Mouse (Mus musculus) kidney, embryonic 15.5 days (tissue): ENCODE measurements at regions not wholly inside any gene's neighbourhood (a gene's known extent, or its start where the extent isn't known, plus 50 kb on each side); places are given as distances from the start of the nearest gene placed in this dataset.
A peak's percentile ranks its signal among the peaks of the same experiment; 100 is the strongest.
"Not testable (repeated sequence)": the region's sequence is repeated elsewhere in the genome, so short reads cannot be mapped to it uniquely, and the experiment has no call there.

Experiments used
- ATAC-seq: fragments of 200-750 bp; cut with Nextera tagmentation; replicated peaks from 2 replicates; pipeline ENCODE4 v1.8.0; 2017; ENCODE audit warnings: moderate TSS enrichment; ENCODE audit not compliant: low FRiP score
- H3K27ac ChIP-seq: fragments of 300-500 bp; sonication (generic); 2 replicates; pipeline ENCODE4 v1.5.1; 2015; ENCODE audit warnings: mild to moderate bottlenecking, inconsistent platforms
- H3K27me3 ChIP-seq: fragments of 300-500 bp; sonication (generic); 2 replicates; pipeline ENCODE4 v1.6.1; 2015; ENCODE audit warnings: inconsistent platforms
- H3K36me3 ChIP-seq: fragments of 300-500 bp; sonication (generic); 2 replicates; pipeline ENCODE4 v1.6.1; 2015; ENCODE audit warnings: inconsistent platforms
- H3K4me1 ChIP-seq: fragments of 300-500 bp; sonication (generic); 2 replicates; pipeline ENCODE4 v1.6.1; 2015; ENCODE audit warnings: inconsistent platforms
- H3K4me2 ChIP-seq: fragments of 300-500 bp; sonication (generic); 2 replicates; pipeline ENCODE4 v1.6.1; 2015; ENCODE audit warnings: moderate library complexity, mild to moderate bottlenecking, inconsistent platforms
- H3K4me3 ChIP-seq: fragments of 300-500 bp; sonication (generic); replicated peaks from 2 replicates; pipeline ENCODE4 v1.5.1; 2015; ENCODE audit warnings: mild to moderate bottlenecking, inconsistent platforms
- H3K9ac ChIP-seq: fragments of 300-500 bp; sonication (generic); 2 replicates; pipeline ENCODE4 v1.6.1; 2015; ENCODE audit warnings: mild to moderate bottlenecking, inconsistent platforms
- H3K9me3 ChIP-seq: fragments of 300-500 bp; sonication (generic); replicated peaks from 2 replicates; pipeline ENCODE4 v1.6.1; 2016; ENCODE audit warnings: inconsistent platforms
- WGBS: fragments of 180-500 bp; shearing (Covaris S2); methylation state at CpG from one replicate; pipeline ENCODE4 v1.1.7; 2015; ENCODE audit warnings: mixed read lengths; 5-methylcytosine and 5-hydroxymethylcytosine counted together

DNA sequence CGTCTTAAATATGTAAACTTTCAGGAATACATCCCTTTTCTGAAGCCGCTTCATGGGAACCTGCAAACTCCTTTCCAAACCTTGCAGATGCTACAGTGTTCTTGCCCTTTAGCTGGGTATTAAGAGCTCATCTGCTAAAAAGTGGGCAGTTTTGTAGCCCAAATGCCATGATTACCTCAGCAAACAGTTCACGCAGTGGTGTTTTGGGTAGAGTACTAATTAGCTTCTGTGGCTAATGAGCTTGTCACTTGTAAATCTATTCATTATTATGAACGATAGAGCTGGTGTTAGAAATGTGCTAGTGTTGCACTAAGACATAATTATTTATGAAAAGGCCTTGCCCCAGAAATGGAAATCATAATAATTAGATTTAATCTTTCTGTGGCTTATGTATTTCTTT is 506.1 kb upstream of the Ccng1 start:
- no peak overlapping the region for H3K4me2 ChIP-seq
- no peaks in the 10 kb centered on the region for H3K36me3 ChIP-seq
- H3K4me1 ChIP-seq, result 0 out of 2 replicates have a peak, but pooled peaks cover 3% of the 10 kb centered on the region
- H3K27ac ChIP-seq, result no peak overlapping the region
- no peaks in the 10 kb centered on the region for H3K27me3 ChIP-seq
- H3K9ac ChIP-seq, result no peak overlapping the region
- no peak overlapping the region for H3K4me3 ChIP-seq
- WGBS, result 73% methylated on average over 4 of the region's 4 CpGs
- H3K9me3 ChIP-seq, result no peaks in the 10 kb centered on the region
- ATAC-seq, result no peak

DNA sequence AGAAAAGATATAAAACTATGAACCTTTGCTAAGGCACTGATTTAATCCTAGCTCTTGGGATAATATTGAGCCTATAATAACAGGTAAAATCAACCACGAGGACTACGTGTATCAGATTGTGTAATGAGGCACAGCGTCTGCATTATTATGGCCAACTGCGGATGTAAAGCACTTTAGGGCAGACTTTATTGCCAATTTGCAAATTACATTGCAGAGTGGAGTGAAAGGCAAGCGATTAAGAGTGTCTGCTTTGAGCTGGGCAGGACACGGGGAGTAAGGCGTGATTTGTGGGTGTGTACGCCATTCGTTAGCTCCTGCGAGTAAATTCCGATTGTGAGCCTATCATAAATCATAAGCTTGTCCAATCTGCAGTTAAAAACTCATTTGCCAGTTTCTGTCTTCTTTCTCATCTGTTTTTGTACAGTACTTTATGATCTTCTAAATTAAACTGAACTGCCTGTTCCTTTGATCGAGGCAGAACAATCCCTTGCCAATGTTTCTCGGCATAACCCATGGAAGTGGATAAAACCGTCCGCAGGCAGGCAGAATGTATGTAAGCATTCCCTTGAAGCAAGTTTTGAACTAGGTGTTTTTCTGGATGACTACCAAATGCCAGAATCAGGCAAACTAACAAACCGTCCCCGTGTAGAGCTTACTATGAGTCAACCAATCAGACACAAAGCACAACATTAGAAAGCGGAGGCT is 505.0 kb upstream of the Ccng1 start:
- Histone ChIP-seq H3K9me3 (no peaks in the 10 kb centered on the region), H3K9ac (no peak overlapping the region), H3K27me3 (no peaks in the 10 kb centered on the region), H3K36me3 (no peaks in the 10 kb centered on the region), H3K27ac (no peak overlapping the region), H3K4me2 (peak overlapping the region; percentile 31; the same call in 1 of the 2 replicates), H3K4me1 (0 out of 2 replicates have a peak, but pooled peaks cover 3% of the 10 kb centered on the region), H3K4me3 (no peak overlapping the region)
- ATAC-seq, result no peak
- WGBS, result 44% methylated on average over 18 of the region's 18 CpGs

DNA sequence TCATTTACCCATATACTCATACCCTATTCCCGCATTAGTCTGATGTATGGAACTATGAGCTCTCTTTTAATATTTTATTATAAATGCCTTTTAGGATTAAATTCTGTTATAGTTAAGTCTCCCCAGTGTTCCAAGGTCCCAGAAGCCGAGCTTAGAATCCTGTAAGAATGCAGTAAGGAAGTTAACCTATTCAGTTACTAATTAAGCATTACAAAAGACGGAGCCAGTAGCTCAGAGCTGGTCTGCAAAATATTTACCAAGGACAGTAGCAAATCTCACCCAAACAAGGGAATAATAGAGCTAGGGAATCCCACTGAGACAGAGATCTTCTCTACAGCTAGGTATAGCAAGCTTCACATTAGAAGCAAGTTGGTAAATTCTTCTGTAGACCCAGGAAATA is 459.4 kb upstream of the Ccng1 start:
- H3K9ac ChIP-seq, H3K27me3 ChIP-seq, H3K4me2 ChIP-seq, ATAC-seq, H3K36me3 ChIP-seq, H3K4me3 ChIP-seq, H3K9me3 ChIP-seq, H3K4me1 ChIP-seq: not testable (repeated sequence)
- WGBS, result 48% methylated on average over 3 of the region's 3 CpGs
- 0 out of 2 replicates have a peak overlapping the region, but pooled peaks have one; percentile 64 for H3K27ac ChIP-seq

DNA sequence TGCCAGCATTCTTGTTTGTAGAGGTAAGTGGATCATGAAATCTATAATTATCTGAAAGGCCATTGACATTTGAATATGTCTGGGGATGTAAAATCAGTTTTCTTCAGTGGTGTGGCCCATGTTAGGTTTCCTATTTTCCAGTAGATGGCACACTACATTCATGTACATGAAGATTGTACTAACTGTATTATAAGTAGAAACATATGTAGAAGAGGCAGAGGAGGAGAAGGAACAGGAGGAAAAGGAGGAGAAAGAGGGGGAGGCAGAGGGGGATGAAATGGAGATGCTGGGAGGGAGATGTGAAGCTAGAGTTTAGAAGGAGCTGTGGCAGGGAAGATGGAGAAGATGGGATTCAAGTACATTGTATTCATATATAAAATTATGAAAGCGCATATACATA is 447.1 kb upstream of the Ccng1 start:
- 97% methylated on average over 1 of the region's 1 CpGs for WGBS
- no peak overlapping the region for H3K4me2 ChIP-seq
- no peaks in the 10 kb centered on the region for H3K27me3 ChIP-seq
- H3K9ac ChIP-seq, result no peak overlapping the region
- no peaks in the 10 kb centered on the region for H3K36me3 ChIP-seq
- no peak for ATAC-seq
- H3K4me1 ChIP-seq, result no peaks in the 10 kb centered on the region
- no peak overlapping the region for H3K4me3 ChIP-seq
- no peaks in the 10 kb centered on the region for H3K9me3 ChIP-seq
- H3K27ac ChIP-seq, result no peak overlapping the region

DNA sequence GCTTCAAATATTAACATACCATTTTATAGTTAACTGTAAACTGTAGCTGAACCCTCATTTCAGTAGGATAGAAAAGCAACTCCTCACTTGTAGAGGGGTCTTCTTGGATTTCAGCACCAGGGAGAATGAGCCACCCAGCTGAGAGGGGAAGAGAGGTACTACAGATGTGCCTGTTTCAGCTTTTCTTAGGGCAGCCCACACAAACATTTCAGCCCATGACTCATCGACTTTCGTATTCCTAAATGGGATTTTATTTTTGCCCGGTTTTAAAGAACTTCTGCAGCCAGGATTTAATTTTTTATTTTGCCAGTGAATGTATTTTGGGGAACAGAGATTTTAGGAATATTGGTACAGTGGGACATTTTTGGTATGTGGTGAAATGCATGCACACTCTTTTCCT is 438.9 kb upstream of the Ccng1 start:
- Histone ChIP-seq H3K4me3 (no peak overlapping the region), H3K27me3 (no peaks in the 10 kb centered on the region), H3K4me1 (no peaks in the 10 kb centered on the region), H3K27ac (no peak overlapping the region), H3K9ac (no peak overlapping the region), H3K9me3 (no peaks in the 10 kb centered on the region), H3K4me2 (no peak overlapping the region), H3K36me3 (no peaks in the 10 kb centered on the region)
- 71% methylated on average over 3 of the region's 3 CpGs for WGBS
- ATAC-seq, result no peak

DNA sequence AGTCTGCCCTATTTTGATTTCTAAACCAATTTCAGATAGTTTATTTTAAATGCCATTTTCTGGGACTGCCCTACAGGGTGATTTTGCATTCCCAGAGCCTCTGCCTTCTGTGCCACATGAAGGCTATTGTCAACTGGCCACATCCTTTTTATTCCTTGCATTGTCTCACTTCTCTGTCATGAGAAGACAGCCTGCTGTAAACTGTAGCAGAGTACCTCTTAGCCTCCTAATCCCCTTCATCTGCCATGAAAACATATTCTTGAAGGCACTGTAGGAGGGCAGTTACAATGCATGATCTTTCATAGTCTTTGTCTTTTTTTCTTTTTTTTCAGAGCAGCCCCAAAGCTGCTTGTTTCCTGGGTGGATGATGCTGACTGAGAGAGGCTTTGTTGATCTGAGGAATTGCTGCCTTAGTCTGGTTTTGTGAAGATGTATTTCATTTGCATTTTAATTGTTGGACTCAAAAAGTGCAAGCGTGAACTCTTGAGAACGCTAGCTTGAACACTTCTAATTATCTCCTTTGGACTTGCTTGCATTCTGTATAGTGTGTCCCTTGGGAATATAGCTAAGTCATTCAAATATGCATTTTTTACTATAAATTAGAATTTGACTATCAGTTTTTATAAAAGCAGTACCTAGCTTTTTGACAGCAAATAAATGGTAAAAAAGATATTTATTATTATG is 405.5 kb upstream of the Ccng1 start:
- no peak overlapping the region for H3K4me3 ChIP-seq
- H3K4me2 ChIP-seq, result no peak overlapping the region
- no peak overlapping the region for H3K27ac ChIP-seq
- no peaks in the 10 kb centered on the region for H3K27me3 ChIP-seq
- WGBS, result 60% methylated on average over 2 of the region's 2 CpGs
- H3K36me3 ChIP-seq, result no peaks in the 10 kb centered on the region
- no peak overlapping the region for H3K9ac ChIP-seq
- no peaks in the 10 kb centered on the region for H3K4me1 ChIP-seq
- no peaks in the 10 kb centered on the region for H3K9me3 ChIP-seq
- ATAC-seq, result no peak

DNA sequence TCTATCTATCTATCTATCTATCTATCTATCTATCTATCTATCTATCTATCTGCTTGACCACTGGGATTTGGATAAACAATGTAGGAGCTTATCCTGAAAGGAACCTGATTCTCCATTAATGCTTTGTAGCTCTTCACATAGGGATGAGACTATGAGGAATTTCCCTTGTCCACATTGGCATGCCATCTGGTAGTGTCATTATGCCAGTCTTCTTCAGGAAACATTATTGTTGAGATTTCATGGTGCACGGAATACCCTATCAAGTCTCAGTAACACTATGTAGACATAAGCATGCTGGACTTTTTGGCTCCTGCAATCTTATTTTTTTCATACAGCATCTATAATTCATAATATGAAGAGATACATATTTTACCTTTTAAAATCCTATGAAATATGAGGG is 404.8 kb upstream of the Ccng1 start:
- no peak overlapping the region for H3K27ac ChIP-seq
- WGBS, result 90% methylated on average over 1 of the region's 1 CpGs

DNA sequence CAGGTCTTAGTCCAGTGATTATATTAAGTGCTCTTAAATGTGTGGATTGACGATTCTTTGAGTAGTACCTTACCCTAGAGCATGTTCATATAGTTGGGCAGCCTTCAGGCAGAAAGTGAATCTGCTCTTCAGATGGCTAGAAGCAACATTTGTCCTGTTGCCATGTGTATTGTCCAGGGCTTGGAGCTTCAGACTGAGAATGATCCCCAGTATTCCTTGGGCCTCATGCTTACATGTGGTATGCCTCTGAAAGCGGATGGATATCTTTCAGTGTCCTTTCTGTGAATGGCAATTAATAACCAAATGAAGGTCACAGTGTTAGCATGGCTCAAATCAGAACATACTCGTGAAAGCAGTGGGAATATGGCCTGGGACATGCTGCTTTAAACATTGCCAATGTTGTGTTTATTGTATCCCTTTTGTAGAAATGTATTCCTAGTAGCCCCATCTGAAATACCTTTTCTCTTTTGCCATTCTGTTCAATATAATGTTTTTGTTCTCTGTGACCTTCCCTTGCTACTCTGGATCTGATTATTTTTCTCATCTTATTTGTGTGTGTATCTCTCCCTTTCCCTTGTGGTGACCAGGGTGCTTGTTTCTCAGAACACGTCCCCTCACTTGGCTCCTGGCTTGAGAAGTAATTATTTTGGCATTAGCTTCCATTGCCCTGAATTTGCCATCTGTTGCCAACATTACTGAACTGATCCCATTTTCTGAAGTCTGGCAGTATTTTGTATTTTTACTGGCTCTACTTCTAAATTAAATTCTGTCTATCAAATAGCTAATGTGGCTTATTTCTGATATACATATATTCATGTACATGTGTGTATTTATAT is 403.9 kb upstream of the Ccng1 start:
- Histone ChIP-seq H3K4me3 (no peak overlapping the region), H3K9ac (no peak overlapping the region), H3K27ac (no peak overlapping the region), H3K9me3 (no peaks in the 10 kb centered on the region), H3K4me2 (no peak overlapping the region), H3K27me3 (no peaks in the 10 kb centered on the region), H3K4me1 (no peaks in the 10 kb centered on the region), H3K36me3 (no peaks in the 10 kb centered on the region)
- WGBS, result 80% methylated on average over 4 of the region's 4 CpGs
- ATAC-seq, result no peak

More for the DNA sequence above, 404.8 kb upstream of the Ccng1 start:
- Histone ChIP-seq H3K4me2 (no peak overlapping the region), H3K4me1 (no peaks in the 10 kb centered on the region), H3K36me3 (no peaks in the 10 kb centered on the region), H3K9me3 (no peaks in the 10 kb centered on the region), H3K9ac (no peak overlapping the region), H3K4me3 (no peak overlapping the region), H3K27me3 (no peaks in the 10 kb centered on the region)
- no peak for ATAC-seq

DNA sequence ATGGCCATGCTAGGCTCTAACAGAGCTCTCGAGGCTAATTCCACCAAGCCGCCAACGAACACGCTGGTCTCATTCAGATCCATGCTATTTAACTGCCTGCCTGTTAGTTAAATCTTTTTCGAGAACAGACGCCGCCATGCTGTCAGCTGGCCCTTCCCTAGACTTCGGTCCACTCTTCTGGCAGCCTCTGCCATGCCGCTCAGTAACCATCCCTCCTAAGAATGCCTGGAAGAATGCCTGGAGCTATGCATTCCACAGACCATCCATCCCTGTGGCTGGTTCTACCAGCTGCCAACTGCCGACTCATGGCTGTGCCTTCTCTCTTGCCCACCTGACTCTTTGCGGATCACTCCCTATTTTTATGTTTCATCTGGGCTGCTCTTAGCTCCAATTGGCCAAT is 402.2 kb upstream of the Ccng1 start:
- ATAC-seq, result no peak
- WGBS, result 91% methylated on average over 11 of the region's 11 CpGs

More for the DNA sequence above, 402.2 kb upstream of the Ccng1 start:
- no peak overlapping the region for H3K27ac ChIP-seq
- H3K4me3 ChIP-seq, result no peak overlapping the region
- H3K4me1 ChIP-seq, result no peaks in the 10 kb centered on the region
- no peaks in the 10 kb centered on the region for H3K36me3 ChIP-seq
- H3K9ac ChIP-seq, result no peak overlapping the region
- H3K4me2 ChIP-seq, result no peak overlapping the region
- H3K9me3 ChIP-seq, result no peaks in the 10 kb centered on the region
- H3K27me3 ChIP-seq, result no peaks in the 10 kb centered on the region
